Mouse (Mus musculus): ENCODE data around the gene Fkbp10. TPM values are rescaled to one million over a fixed set of nuclear protein-coding genes. Genes with fewer than 3 reads are reported as not detected.

Fkbp10 gene
- total RNA-seq (2023): not detected

DNA sequence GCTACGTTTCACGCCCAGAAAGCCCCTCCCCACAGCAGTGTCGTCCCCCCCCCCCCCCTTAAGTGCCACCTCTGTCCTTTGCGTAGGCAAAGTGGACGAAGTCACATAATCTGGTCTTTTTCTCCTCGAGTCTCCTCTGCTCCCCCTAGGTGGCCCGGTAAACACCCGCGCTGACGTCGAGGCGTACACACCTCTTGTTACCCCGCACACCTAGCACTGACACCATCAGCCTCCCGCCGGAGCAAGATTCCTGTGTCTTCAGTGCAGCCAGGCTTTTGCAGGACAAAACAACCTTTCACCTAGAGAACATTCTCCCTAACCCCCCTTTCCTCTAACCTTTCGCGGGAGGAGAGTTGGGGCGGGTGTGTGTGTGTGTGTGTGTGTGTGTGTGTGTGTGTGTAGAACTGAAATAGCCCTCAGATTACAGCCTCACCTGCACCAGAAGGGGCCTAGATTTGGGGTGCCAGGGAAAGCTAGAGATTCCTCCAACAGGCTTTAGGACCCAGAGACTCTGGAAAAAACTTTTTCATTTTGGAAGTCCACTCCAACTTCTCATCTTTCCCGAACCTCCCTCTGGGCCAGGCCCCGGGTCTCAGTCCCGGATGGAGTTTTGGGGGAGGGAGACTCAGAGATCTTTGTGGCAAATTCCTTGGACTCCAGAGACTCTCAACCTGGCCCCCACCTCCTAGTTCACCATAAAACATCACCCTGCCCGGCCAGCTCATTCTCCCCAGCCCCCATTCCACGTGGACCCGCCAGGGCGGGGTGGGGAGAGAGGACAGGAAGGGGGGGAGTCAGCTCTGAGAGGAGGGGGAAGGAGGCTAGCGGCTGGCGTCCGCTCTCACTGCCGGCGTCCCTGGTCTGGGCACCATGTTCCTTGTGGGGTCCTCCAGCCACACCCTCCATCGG, at the start of gene Fkbp10:
Gene Fkbp10, plus strand, starts transcription at position 784 of the 909 bp plus-strand sequence.

GRCm38 (mm10) chr11:100397600-100398389, 17.7 kb upstream of the Fkbp10 start, which contains the start of gene Jup:
Gene Jup (minus strand): TSS chr11:100397763.

DNA sequence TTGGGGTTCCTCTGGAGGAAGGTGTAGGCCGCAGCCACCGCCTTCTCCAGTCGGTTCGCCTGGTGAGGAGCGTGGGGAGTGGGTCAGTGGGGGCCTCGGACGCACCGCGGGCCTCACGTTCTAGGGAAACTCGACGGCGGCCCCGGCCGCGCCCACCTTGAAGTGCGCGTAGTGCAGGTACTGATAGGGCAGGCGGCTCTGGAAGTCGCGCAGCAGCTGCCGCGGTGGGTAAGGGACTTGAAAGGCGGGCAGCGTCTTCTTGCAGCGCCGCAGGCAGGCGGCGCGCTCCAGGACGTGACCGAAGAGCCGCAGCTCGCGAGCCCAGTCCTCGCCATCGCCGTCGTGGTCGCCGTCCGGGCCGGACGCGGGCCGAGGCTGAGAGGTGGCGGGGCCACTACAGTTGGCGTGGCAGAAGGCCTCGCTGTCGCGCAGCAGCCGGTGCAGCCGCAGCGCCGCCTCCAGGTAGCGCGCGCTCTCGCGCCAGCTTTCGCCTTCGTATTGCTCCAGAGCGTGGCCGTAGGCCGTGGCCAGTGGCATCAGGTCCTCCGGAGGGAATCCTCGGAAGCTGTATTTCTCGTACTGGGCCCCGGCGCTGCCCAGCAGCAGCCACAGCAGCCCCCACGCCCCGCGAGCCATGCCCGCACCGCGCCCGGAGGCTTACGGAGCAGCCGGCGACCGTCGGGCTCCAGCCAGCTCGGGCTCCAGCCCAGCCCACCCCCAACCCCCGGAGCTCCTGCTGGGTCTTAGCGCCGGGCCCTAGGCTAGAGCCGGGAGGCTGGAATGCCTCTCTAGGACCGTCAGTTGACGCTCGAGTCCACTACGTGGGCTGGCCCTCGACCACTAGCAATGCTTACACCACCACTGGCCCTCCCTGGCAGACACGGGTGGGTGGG, 1.2 kb upstream of the Fkbp10 start, which contains the start of gene P3h4:
Gene P3h4, minus strand, starts transcription at position 816 of the 893 bp plus-strand sequence.

DNA sequence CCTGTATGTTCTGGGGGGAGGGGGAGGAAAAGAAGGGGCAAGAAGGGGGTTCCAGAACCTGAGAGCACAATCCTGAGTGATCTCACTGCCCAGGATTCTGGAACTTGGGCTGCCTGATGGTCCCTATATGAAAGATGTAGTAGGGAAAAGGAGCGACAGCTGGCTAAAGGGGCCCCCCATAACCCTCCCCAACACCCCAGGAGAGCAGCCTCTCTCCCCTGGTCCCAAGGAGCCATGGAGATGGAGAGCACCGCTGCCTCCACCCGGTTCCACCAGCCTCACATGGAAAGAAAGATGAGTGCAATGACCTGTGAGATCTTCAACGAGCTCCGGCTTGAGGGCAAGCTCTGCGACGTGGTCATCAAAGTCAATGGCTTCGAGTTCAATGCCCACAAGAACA, 26.3 kb downstream of the Fkbp10 start, which contains the start of the genes Nt5c3b and Klhl10:
Gene Nt5c3b, minus strand, starts transcription at position 12 of the 400 bp plus-strand sequence.
Gene Klhl10, plus strand, starts transcription at position 121 of the 400 bp plus-strand sequence.

DNA sequence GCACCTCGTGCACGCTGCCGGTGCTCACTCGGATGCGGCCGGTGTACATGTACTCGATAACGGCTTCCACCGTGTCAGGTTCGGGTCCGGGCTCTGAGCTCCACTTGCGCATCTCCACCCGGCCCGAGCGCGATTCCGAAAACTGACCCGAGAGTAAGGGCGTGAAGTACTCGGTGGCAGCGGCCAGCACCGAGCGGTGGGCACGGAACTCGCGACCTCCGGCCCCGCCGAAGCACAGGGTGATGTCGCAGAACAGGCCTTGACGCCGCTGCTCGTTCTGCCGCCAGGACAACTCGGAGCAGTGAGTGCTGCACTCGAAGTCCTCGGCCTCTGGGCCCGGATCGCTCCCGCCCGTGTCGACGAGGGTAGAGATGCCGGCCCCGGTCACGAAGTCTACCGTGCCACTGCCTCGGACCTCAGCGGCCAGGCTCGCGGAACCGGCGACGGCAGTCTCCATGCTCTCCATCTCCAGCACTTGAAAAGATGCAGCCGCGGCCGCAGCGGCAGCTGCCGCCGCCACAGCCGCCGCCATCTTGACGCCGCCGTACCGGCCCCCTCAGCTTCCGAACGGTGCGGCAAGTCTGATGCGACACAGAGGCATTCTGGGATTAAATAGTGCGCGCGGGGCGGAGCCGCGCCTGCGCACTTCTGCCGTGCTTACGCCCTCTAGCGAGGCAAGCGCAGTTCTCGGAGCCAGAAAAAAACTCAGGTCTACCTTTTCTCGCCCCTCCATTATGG, 56.9 kb downstream of the Fkbp10 start, which contains the start of gene Klhl11:
Gene Klhl11, minus strand, starts transcription at position 545 of the 738 bp plus-strand sequence.

Other genes starting within 250 kb of the Fkbp10 start
- gene Krt9, start 222.5 kb upstream of the Fkbp10 start, total RNA-seq (2023): not detected
- gene Krt14, start 208.1 kb upstream of the Fkbp10 start, total RNA-seq (2023): not detected
- not detected for gene Krt16, start 166.8 kb upstream of the Fkbp10 start, total RNA-seq (2023)
- not detected for gene Krt17, start 154.7 kb upstream of the Fkbp10 start, total RNA-seq (2023)
- not detected for gene Krt42, start 145.8 kb upstream of the Fkbp10 start, total RNA-seq (2023)
- gene Eif1, start 95.8 kb upstream of the Fkbp10 start, total RNA-seq (2023): 2,467 TPM
- gene Gast, start 81.3 kb upstream of the Fkbp10 start, total RNA-seq (2023): not detected
- 1.2 TPM for gene Hap1, start 59.6 kb upstream of the Fkbp10 start, total RNA-seq (2023)
- gene Jup, start 17.9 kb upstream of the Fkbp10 start, total RNA-seq (2023): 8.3 TPM
- not detected for gene P3h4, start 861 bp upstream of the Fkbp10 start, total RNA-seq (2023)
- gene Nt5c3b, start 26.1 kb downstream of the Fkbp10 start, total RNA-seq (2023): 108 TPM
- 1.4 TPM for gene Klhl10, start 26.2 kb downstream of the Fkbp10 start, total RNA-seq (2023)
- 29.0 TPM for gene Klhl11, start 57.0 kb downstream of the Fkbp10 start, total RNA-seq (2023)
- 145 TPM for gene Acly, start 112.3 kb downstream of the Fkbp10 start, total RNA-seq (2023)
- gene Ttc25, start 129.9 kb downstream of the Fkbp10 start, total RNA-seq (2023): not detected
- gene Cnp, start 159.2 kb downstream of the Fkbp10 start, total RNA-seq (2023): 98.3 TPM
- gene Nkiras2, start 203.5 kb downstream of the Fkbp10 start, total RNA-seq (2023): 17.2 TPM
- 344 TPM for gene Dnajc7, start 204.5 kb downstream of the Fkbp10 start, total RNA-seq (2023)

Data from CD4-positive naive resting alpha-beta T cell, adult 76 days (primary cell).